Comparison of ENCODE assay signal across 13 mouse cellular contexts in genomic region chr11:93497896-93498295, GRCm38 (mm10).
"Had no signal": no experiment of that assay in that cellular context is flagged by ENCODE, and none has a peak within 500 bp of the region (broad histone marks: within the 10 kb centered on the region; RNA-seq: fewer than 3 reads in every experiment).

No protein-coding gene starts in this region.

- H3K4me3 ChIP-seq: limb, embryonic 13.5 days; midbrain, embryonic 12.5 days; neural tube, embryonic 13.5 days had no signal

- H3K27me3 ChIP-seq: limb, embryonic 13.5 days; midbrain, embryonic 12.5 days; neural tube, embryonic 13.5 days had no signal

- H3K4me1 ChIP-seq: midbrain, embryonic 12.5 days had no signal

- H3K4me2 ChIP-seq: limb, embryonic 13.5 days; midbrain, embryonic 12.5 days; neural tube, embryonic 13.5 days had no signal

- H3K36me3 ChIP-seq: limb, embryonic 13.5 days; midbrain, embryonic 12.5 days; neural tube, embryonic 13.5 days had no signal

- H3K9me3 ChIP-seq: limb, embryonic 13.5 days; midbrain, embryonic 12.5 days; neural tube, embryonic 13.5 days had no signal

- DNase-seq: kidney, postnatal 25 days; layer of hippocampus, postnatal 36 days; left cerebral cortex, postnatal 4 days; lung, adult 18-20 months; retina, postnatal 1 day; right cerebral cortex, postnatal 4 days; spleen, adult 18-20 months; thymus, adult 18-20 months; thymus, postnatal 14 days had no signal

- H3K27ac ChIP-seq: limb, embryonic 13.5 days; liver, embryonic 14.5 days; midbrain, embryonic 12.5 days; neural tube, embryonic 13.5 days had no signal

- H3K9ac ChIP-seq: limb, embryonic 13.5 days; liver, embryonic 14.5 days; midbrain, embryonic 12.5 days; neural tube, embryonic 13.5 days had no signal
